Mouse (Mus musculus): ENCODE data around the gene Macrod1.

Gene Macrod1

GRCm38 (mm10) chr19:7112628-7113027 is 56.0 kb downstream of the Macrod1 start:
- DNase-seq (ENCODE audit: low spot score in 2 of 2) = no peak

GRCm38 (mm10) chr19:7113574-7113973 is 57.0 kb downstream of the Macrod1 start:
- no peak for DNase-seq (ENCODE audit: low spot score in 2 of 2)

- peak; percentile 23 to 26 for DNase-seq (ENCODE audit: low spot score in 2 of 2)
Measured at GRCm38 (mm10) chr19:7116038-7116731, 59.6 kb downstream of the Macrod1 start.

GRCm38 (mm10) chr19:7117141-7117540 is 60.5 kb downstream of the Macrod1 start:
- no peak for DNase-seq (ENCODE audit: low spot score in 2 of 2)

- DNase-seq (ENCODE audit: low spot score in 2 of 2) = no peak
Measured at GRCm38 (mm10) chr19:7117653-7118307, 61.2 kb downstream of the Macrod1 start.

GRCm38 (mm10) chr19:7121252-7121651 is 64.6 kb downstream of the Macrod1 start:
- no peak for DNase-seq (ENCODE audit: low spot score in 2 of 2)

GRCm38 (mm10) chr19:7122277-7122676 is 65.7 kb downstream of the Macrod1 start:
- no peak for DNase-seq (ENCODE audit: low spot score in 2 of 2)

- no peak for DNase-seq (ENCODE audit: low spot score in 2 of 2)
Measured at GRCm38 (mm10) chr19:7122698-7123306, 66.2 kb downstream of the Macrod1 start.

GRCm38 (mm10) chr19:7125526-7126156 is 69.0 kb downstream of the Macrod1 start:
- no peak for DNase-seq (ENCODE audit: low spot score in 2 of 2)

GRCm38 (mm10) chr19:7126209-7126608 is 69.6 kb downstream of the Macrod1 start:
- no peak for DNase-seq (ENCODE audit: low spot score in 2 of 2)

- DNase-seq (ENCODE audit: low spot score in 2 of 2) = no peak
Measured at GRCm38 (mm10) chr19:7126933-7127332, 70.3 kb downstream of the Macrod1 start.

- DNase-seq (ENCODE audit: low spot score in 2 of 2) = no peak
Measured at GRCm38 (mm10) chr19:7128551-7129475, 72.2 kb downstream of the Macrod1 start.

- DNase-seq (ENCODE audit: low spot score in 2 of 2) = peak in 1 of 2 experiments; percentile 14
Measured at GRCm38 (mm10) chr19:7130317-7130716, 73.7 kb downstream of the Macrod1 start.

GRCm38 (mm10) chr19:7133436-7133835 is 76.8 kb downstream of the Macrod1 start:
- no peak for DNase-seq (ENCODE audit: low spot score in 2 of 2)

GRCm38 (mm10) chr19:7134631-7135091 is 78.1 kb downstream of the Macrod1 start:
- no peak for DNase-seq (ENCODE audit: low spot score in 2 of 2)

- DNase-seq (ENCODE audit: low spot score in 2 of 2) = no peak
Measured at GRCm38 (mm10) chr19:7135525-7135924, 78.9 kb downstream of the Macrod1 start.

GRCm38 (mm10) chr19:7136016-7136415 is 79.4 kb downstream of the Macrod1 start:
- no peak for DNase-seq (ENCODE audit: low spot score in 2 of 2)

GRCm38 (mm10) chr19:7136714-7137498 is 80.3 kb downstream of the Macrod1 start:
- DNase-seq (ENCODE audit: low spot score in 2 of 2) = no peak

GRCm38 (mm10) chr19:7138327-7138726 is 81.7 kb downstream of the Macrod1 start:
- DNase-seq (ENCODE audit: low spot score in 2 of 2) = no peak

GRCm38 (mm10) chr19:7139321-7139720 is 82.7 kb downstream of the Macrod1 start:
- DNase-seq (ENCODE audit: low spot score in 2 of 2) = no peak
